Mouse (Mus musculus) MEL (cell line): Measurements from ENCODE around the gene Smad9. TPM values are rescaled to one million over a fixed set of nuclear protein-coding genes. Genes with fewer than 3 reads are reported as not detected.
"Not testable (repeated sequence)": the region's sequence is repeated elsewhere in the genome, so short reads cannot be mapped to it uniquely, and the experiment has no call there.

ENCODE experiments used
- DNase-seq: peaks from one replicate; pipeline ENCODE4 v3.0.0; 2011; ENCODE audit warnings: low read depth, low spot score
- H3K27ac ChIP-seq: 2 replicates; pipeline ENCODE4 v1.5.1; 2012; ENCODE audit warnings: low read depth, mild to moderate bottlenecking, control low read depth, low read length, moderate library complexity; ENCODE audit not compliant: control insufficient read depth
- H3K27me3 ChIP-seq, 2 experiments: fragments of 150-350 bp in 1 of 2; sonication (generic) in 1 of 2; 2 replicates each; pipeline ENCODE4 v1.6.1; 2012; ENCODE audit warnings: low read length in 2 of 2, mild to moderate bottlenecking in 2 of 2, improper control_type of control experiment in 1 of 2, moderate library complexity in 1 of 2; ENCODE audit not compliant: insufficient read depth in 2 of 2, control insufficient read depth in 1 of 2
- H3K36me3 ChIP-seq, 2 experiments: 2 replicates each; pipeline ENCODE4 v1.6.1; 2012 to 2014; ENCODE audit warnings: low read length in 2 of 2, improper control_type of control experiment in 1 of 2, inconsistent platforms in 1 of 2, mild to moderate bottlenecking in 1 of 2; ENCODE audit not compliant: insufficient read depth in 2 of 2, control insufficient read depth in 1 of 2
- H3K4me1 ChIP-seq, 2 experiments: fragments of 150-350 bp in 1 of 2; sonication (generic) in 1 of 2; 2 replicates each; pipeline ENCODE4 v1.6.1; 2012; ENCODE audit warnings: low read length in 2 of 2, improper control_type of control experiment in 1 of 2, mild to moderate bottlenecking in 1 of 2; ENCODE audit not compliant: insufficient read depth in 2 of 2, control insufficient read depth in 1 of 2
- H3K4me3 ChIP-seq, 2 experiments: fragments of 150-350 bp in 1 of 2; sonication (generic) in 1 of 2; 2 replicates each; pipeline ENCODE4 v1.5.1; 2012; ENCODE audit warnings: low read depth in 2 of 2, low read length in 2 of 2, mild to moderate bottlenecking in 2 of 2, moderate library complexity in 2 of 2, control low read depth in 1 of 2, improper control_type of control experiment in 1 of 2; ENCODE audit not compliant: control insufficient read depth in 1 of 2, insufficient read depth in 1 of 2
- H3K79me2 ChIP-seq: 2 replicates; pipeline ENCODE4 v1.6.1; 2012; ENCODE audit warnings: mild to moderate bottlenecking, low read length, moderate library complexity; ENCODE audit not compliant: control insufficient read depth, poor library complexity, insufficient read depth
- H3K9ac ChIP-seq: 2 replicates; pipeline ENCODE4 v1.6.1; 2012; ENCODE audit warnings: low read depth, mild to moderate bottlenecking, control low read depth, low read length, moderate library complexity; ENCODE audit not compliant: control insufficient read depth, poor library complexity, severe bottlenecking
- H3K9me3 ChIP-seq: fragments of 150-350 bp; sonication (generic); replicated peaks from 2 replicates; pipeline ENCODE4 v1.6.1; 2012; ENCODE audit warnings: mild to moderate bottlenecking, low read length, improper control_type of control experiment, moderate library complexity; ENCODE audit not compliant: insufficient read depth
- BHLHE40 ChIP-seq: IDR thresholded peaks from 2 replicates; pipeline ENCODE4 v1.6.1; 2012; ENCODE audit warnings: low read depth, mild to moderate bottlenecking, inconsistent platforms, low read length, improper control_type of control experiment, borderline replicate concordance
- CHD1 ChIP-seq: IDR thresholded peaks from 2 replicates; pipeline ENCODE4 v1.6.1; 2012; ENCODE audit warnings: low read depth, mild to moderate bottlenecking, inconsistent platforms, low read length, improper control_type of control experiment
- CTCF ChIP-seq, 3 experiments: IDR thresholded peaks in 2 of 3; conservative IDR thresholded peaks in 1 of 3; 2 replicates each; pipeline ENCODE4 v1.5.1; 2011 to 2012; ENCODE audit warnings: low read length in 3 of 3, low read depth in 2 of 3, mild to moderate bottlenecking in 2 of 3, improper control_type of control experiment in 1 of 3, inconsistent platforms in 1 of 3, mixed read lengths in 1 of 3, moderate library complexity in 1 of 3; ENCODE audit not compliant: control insufficient read depth in 1 of 3, insufficient read depth in 1 of 3, poor library complexity in 1 of 3, severe bottlenecking in 1 of 3
- E2F4 ChIP-seq: IDR thresholded peaks from 2 replicates; pipeline ENCODE4 v1.6.1; 2011; ENCODE audit warnings: low read depth, low read length, improper control_type of control experiment, borderline replicate concordance
- GABPA ChIP-seq: IDR thresholded peaks from 2 replicates; pipeline ENCODE4 v1.6.1; 2012; ENCODE audit warnings: low read depth, mild to moderate bottlenecking, inconsistent platforms, low read length, improper control_type of control experiment, moderate library complexity
- GATA1 ChIP-seq: IDR thresholded peaks from 2 replicates; pipeline ENCODE4 v1.6.1; 2011; ENCODE audit warnings: low read depth, low read length, improper control_type of control experiment
- HCFC1 ChIP-seq: IDR thresholded peaks from 2 replicates; pipeline ENCODE4 v1.6.1; 2012; ENCODE audit warnings: low read depth, mild to moderate bottlenecking, inconsistent platforms, low read length, improper control_type of control experiment, moderate library complexity
- JUND ChIP-seq: IDR thresholded peaks from 2 replicates; pipeline ENCODE4 v1.6.1; 2011; ENCODE audit warnings: low read depth, mild to moderate bottlenecking, improper control_type of control experiment, low read length
- MAZ ChIP-seq: IDR thresholded peaks from 2 replicates; pipeline ENCODE4 v1.6.1; 2012; ENCODE audit warnings: low read depth, mild to moderate bottlenecking, inconsistent platforms, low read length, improper control_type of control experiment
- MEF2A ChIP-seq: IDR thresholded peaks from 2 replicates; pipeline ENCODE4 v1.6.1; 2014; ENCODE audit warnings: low read depth, mild to moderate bottlenecking, inconsistent platforms, low read length, improper control_type of control experiment; ENCODE audit not compliant: poor library complexity, insufficient replicate concordance, severe bottlenecking; ENCODE audit errors: extremely low read depth
- MYB ChIP-seq: IDR thresholded peaks from 2 replicates; pipeline ENCODE4 v1.6.1; 2011; ENCODE audit warnings: mild to moderate bottlenecking, low read depth, low read length, improper control_type of control experiment
- NELFE ChIP-seq: IDR thresholded peaks from 2 replicates; pipeline ENCODE4 v1.6.1; 2011; ENCODE audit warnings: low read depth, low read length, improper control_type of control experiment
- POLR2AphosphoS5 ChIP-seq: IDR thresholded peaks from 2 replicates; pipeline ENCODE4 v1.6.1; 2012; ENCODE audit warnings: low read depth, borderline replicate concordance, mild to moderate bottlenecking, inconsistent platforms, low read length, moderate library complexity, mixed read lengths
- RAD21 ChIP-seq: IDR thresholded peaks from 2 replicates; pipeline ENCODE4 v1.6.1; 2011; ENCODE audit warnings: mild to moderate bottlenecking, low read depth, low read length, improper control_type of control experiment
- TBP ChIP-seq: IDR thresholded peaks from 2 replicates; pipeline ENCODE4 v1.8.0; 2011; ENCODE audit warnings: low read depth, low read length, improper control_type of control experiment
- ZKSCAN1 ChIP-seq: IDR thresholded peaks from 2 replicates; pipeline ENCODE4 v1.6.1; 2012; ENCODE audit warnings: low read depth, mild to moderate bottlenecking, inconsistent platforms, low read length, improper control_type of control experiment, moderate library complexity
- ZNF384 ChIP-seq: IDR thresholded peaks from 2 replicates; pipeline ENCODE4 v1.6.1; 2012; ENCODE audit warnings: low read depth, mild to moderate bottlenecking, inconsistent platforms, low read length, improper control_type of control experiment
- polyA plus RNA-seq, 2 experiments: library from polyadenylated mRNA; stranded (reverse) in 1 of 2; unstranded in 1 of 2; fragments of >175 nt in 1 of 2; fragments of >200 nt in 1 of 2; gene quantifications; 2 replicates each; pipeline versions ENCODE4 v1.2.1 to v1.2.4; 2012; ENCODE audit warnings: low replicate concordance in 2 of 2, low read depth in 1 of 2; ENCODE audit not compliant: insufficient read length in 2 of 2, insufficient read depth in 1 of 2, missing spikeins in 1 of 2
- total RNA-seq: library from RNA; depleted of rRNA; stranded (reverse); fragments of 300-350 nt; gene quantifications from 2 replicates; pipeline ENCODE4 v1.2.3, GENCODE M21; 2012

Smad9 gene
- total and polyA plus RNA-seq, 3 experiments, result 0.01 TPM; not detected in 2

GRCm38 (mm10) chr3:54764418-54764817 lies 9.0 kb downstream of the Smad9 start:
- H3K9ac ChIP-seq, result no peak overlapping the region
- no peaks in the 10 kb centered on the region for H3K79me2 ChIP-seq
- H3K36me3 ChIP-seq, result peaks cover 0 to 4% of the 10 kb centered on the region in 2 experiments; a peak in 2 of 4 replicates
- no peak for DNase-seq
- H3K27ac ChIP-seq, result no peak overlapping the region
- no peaks in the 10 kb centered on the region for H3K9me3 ChIP-seq
- H3K4me1 ChIP-seq, result peaks cover 4 to 8% of the 10 kb centered on the region in 2 experiments
- no peaks in the 10 kb centered on the region for H3K27me3 ChIP-seq
- TF ChIP-seq BHLHE40, result no peak
- TF ChIP-seq E2F4, result no peak
- TF ChIP-seq POLR2AphosphoS5, result no peak
- no peak for TF ChIP-seq HCFC1
- no peak for TF ChIP-seq MEF2A
- no peak for TF ChIP-seq MAZ
- TF ChIP-seq JUND, result no peak
- TF ChIP-seq RAD21, result no peak
- no peak for TF ChIP-seq MYB
- TF ChIP-seq TBP, result no peak
- TF ChIP-seq CHD1, result no peak
- TF ChIP-seq NELFE, result no peak
- TF ChIP-seq GABPA, result no peak
- no peak for TF ChIP-seq GATA1
- TF ChIP-seq, all 39 proteins: peak for 0
- H3K4me3 ChIP-seq, result no peak overlapping the region

GRCm38 (mm10) chr3:54765521-54765920 lies 10.1 kb downstream of the Smad9 start:
- not testable (repeated sequence) for H3K36me3 ChIP-seq, H3K27me3 ChIP-seq, H3K27ac ChIP-seq, H3K79me2 ChIP-seq, H3K9ac ChIP-seq, H3K4me3 ChIP-seq
- peak; percentile 37 for DNase-seq
- peak; percentile 42 to 49 (median 44); a peak in 5 of 6 replicates for TF ChIP-seq CTCF (IDR thresholded peaks at IDR 0.05 in 2 of 3, conservative IDR thresholded peaks at IDR 0.05 in 1 of 3; ENCODE audit: control insufficient read depth in 1 of 3, insufficient read depth in 1 of 3, low read depth in 2 of 3, low read length in 3 of 3, poor library complexity in 1 of 3, severe bottlenecking in 1 of 3)
- TF ChIP-seq, all 39 proteins: peak for 1; not testable (repeated sequence) for 38
- not testable (repeated sequence) for H3K4me1 ChIP-seq, H3K9me3 ChIP-seq

- H3K4me3 ChIP-seq, result no peak overlapping the region
- TF ChIP-seq ZNF384 (peak; percentile 26; the same call in 1 of the 2 replicates), ZKSCAN1 (no peak)
Measured at GRCm38 (mm10) chr3:54766034-54766433, 10.7 kb downstream of the Smad9 start.

More at GRCm38 (mm10) chr3:54766034-54766433, 10.7 kb downstream of the Smad9 start:
- Histone ChIP-seq H3K36me3 (peaks cover 0 to 4% of the 10 kb centered on the region in 2 experiments; a peak in 2 of 4 replicates), H3K9ac (no peak overlapping the region), H3K4me1 (peaks cover 4 to 8% of the 10 kb centered on the region in 2 experiments), H3K27me3 (no peaks in the 10 kb centered on the region), H3K9me3 (no peaks in the 10 kb centered on the region), H3K27ac (no peak overlapping the region), H3K79me2 (no peaks in the 10 kb centered on the region)
- DNase-seq, result no peak
